Comparison of ENCODE assay signal across 7 mouse cellular contexts in the genomic region with DNA sequence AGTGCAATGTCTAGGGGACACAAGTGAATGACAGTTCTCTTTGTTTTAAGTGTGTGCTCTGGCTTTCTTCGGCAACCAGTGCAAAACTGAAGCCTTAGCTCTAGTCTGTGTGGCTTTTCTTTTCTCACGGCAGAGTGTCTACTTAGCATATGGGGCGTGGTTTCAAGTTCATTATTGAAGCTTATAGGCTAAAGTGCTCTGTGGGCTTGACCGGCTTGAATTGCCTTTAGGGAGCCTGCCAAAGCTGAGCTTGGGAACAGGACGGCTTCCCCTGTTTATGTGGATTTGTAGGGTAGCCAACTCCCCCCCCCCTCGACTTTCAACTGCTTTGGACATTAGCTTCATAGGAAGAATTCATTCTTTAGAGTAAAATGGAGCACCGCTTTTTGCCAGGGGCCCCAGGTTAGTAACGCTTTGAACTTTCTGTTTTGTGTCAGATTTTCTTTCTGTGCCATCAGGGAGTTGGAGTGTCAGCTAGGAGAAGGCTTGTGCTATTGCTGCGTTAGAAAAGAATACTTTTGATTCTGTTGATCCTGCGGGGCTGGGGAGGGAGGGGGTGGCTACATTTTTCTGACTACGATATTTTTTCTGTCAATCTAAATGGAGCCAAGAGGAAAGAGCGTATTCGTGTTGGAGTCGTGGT. TPM values are rescaled to one million over a fixed set of nuclear protein-coding genes. Genes with fewer than 3 reads are reported as not detected.
A peak's percentile ranks its signal among the peaks of the same experiment; 100 is the strongest.
DNase-seq lines count a peak whose midpoint lies in the region; ATAC-seq lines count a peak whose summit lies in the region.

No protein-coding gene starts in this region.

- H3K4me2 ChIP-seq in hindbrain, embryonic 13.5 days: peak overlapping the region; percentile 40

- peak overlapping the region; percentile 20; the same call in 1 of the 2 replicates for H3K4me3 ChIP-seq in hindbrain, embryonic 13.5 days

- no peaks in the 10 kb centered on the region for H3K9me3 ChIP-seq in hindbrain, embryonic 13.5 days

- H3K27ac ChIP-seq in hindbrain, embryonic 13.5 days: no peak overlapping the region; the same call in 1 of the 2 replicates

- peak; percentile 86 for DNase-seq in R1 (ENCODE audit: low read depth, low spot score)
- DNase-seq in cerebellum, adult 9-11 months: peak; percentile 13
- DNase-seq in gastrocnemius, adult 18-20 months (ENCODE audit: low spot score): peak; percentile 89
- DNase-seq in layer of hippocampus, postnatal 36 days: peak; percentile 24 to 38
- DNase-seq in lung, postnatal 25 days (ENCODE audit: low spot score): peak; percentile 90
- DNase-seq in retina, embryonic 14.5 days (ENCODE audit: low spot score): peak; percentile 81

- peaks cover 9% of the 10 kb centered on the region; the same call in 1 of the 2 replicates for H3K4me1 ChIP-seq in hindbrain, embryonic 13.5 days (replicated peaks)

- 12% methylated on average over 14 of the region's 14 CpGs for WGBS in hindbrain, embryonic 13.5 days

- no peak overlapping the region for H3K9ac ChIP-seq in hindbrain, embryonic 13.5 days

- ATAC-seq in hindbrain, embryonic 13.5 days (ENCODE audit: low FRiP score): peak; percentile 93

- H3K36me3 ChIP-seq in hindbrain, embryonic 13.5 days: no peaks in the 10 kb centered on the region

- H3K27me3 ChIP-seq in hindbrain, embryonic 13.5 days: no peaks in the 10 kb centered on the region

RNA-seq across cellular contexts. Expression of gene Pld1, which starts 45.6 kb away (rescaled TPM):
- total RNA-seq in gastrocnemius, adult 18-20 months (2021): 1 to 10 TPM; 4.4 to 5.4 TPM
- polyA plus RNA-seq in hindbrain, embryonic 13.5 days (2015; fragmentation: Nextera tagmentation; extraction: Ambion mirVana): 4.4 and 5.2 TPM in 2 replicates
- 10 to 100 TPM in 1 of 2 experiments, 1 to 10 TPM in 1; 7.3 to 10.6 TPM for total RNA-seq in layer of hippocampus, postnatal 36 days (2021)

Comparison
In these comparisons a context has a peak if more than half of its experiments do, and no peak if none do; other contexts are left out.
1. DNase-seq: peak in every context shown above with its lines; median percentile 90 in lung, postnatal 25 days; 89 in gastrocnemius, adult 18-20 months; 86 in R1; 81 in retina, embryonic 14.5 days; 31 in layer of hippocampus, postnatal 36 days; 13 in cerebellum, adult 9-11 months.